25 mouse cellular contexts compared by ENCODE assay signal in the genomic region with DNA sequence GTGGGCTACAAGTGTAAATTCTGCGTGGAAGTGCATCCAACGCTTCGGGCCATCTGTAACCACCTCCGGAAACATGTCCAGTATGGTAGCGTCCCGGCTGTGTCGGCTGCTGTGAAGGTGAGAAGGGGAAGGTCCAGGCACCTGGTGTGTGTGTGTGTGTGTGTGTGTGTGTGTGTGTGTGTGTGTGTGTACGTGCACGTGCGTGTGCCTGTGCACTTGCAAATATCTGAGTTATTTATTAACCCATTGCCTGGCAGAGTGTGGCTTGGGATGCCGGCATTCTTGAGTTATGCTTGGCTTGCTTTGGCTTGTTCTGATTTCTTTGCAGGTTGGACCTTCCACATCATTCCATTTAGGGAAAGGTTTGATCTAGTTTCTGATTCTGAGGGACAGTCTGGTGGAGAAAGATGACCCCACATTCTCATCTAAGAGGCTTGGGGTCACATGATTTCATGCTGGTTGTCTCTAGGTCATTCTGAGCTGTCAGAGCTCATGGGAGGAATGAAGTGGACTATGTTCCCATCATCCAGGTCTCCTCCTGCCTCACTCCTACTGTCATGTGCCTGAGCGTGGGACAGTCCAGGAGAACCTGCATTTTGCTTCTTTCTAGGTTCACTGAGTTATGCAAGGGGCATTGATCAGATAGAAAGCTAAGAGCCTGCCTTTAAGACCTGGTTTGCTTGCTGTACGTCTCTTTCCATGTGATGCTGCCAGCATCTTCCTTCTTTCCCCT.
DNase-seq lines count a peak whose midpoint lies in the region; ATAC-seq and TF ChIP-seq lines count a peak whose summit lies in the region.
"Had no signal": no experiment of that assay in that cellular context is flagged by ENCODE, and none has a peak within 500 bp of the region (broad histone marks: within the 10 kb centered on the region; RNA-seq: fewer than 3 reads in every experiment).

No protein-coding gene starts in this region.

- peaks cover 37% of the 10 kb centered on the region for H3K36me3 ChIP-seq in heart, embryonic 11.5 days (ENCODE audit: control insufficient read depth, insufficient read depth, low read length)
- peaks cover 64% of the 10 kb centered on the region for H3K36me3 ChIP-seq in kidney, embryonic 16.5 days (ENCODE audit: insufficient read depth, low read length)
- peaks cover 48% of the 10 kb centered on the region for H3K36me3 ChIP-seq in hindbrain, postnatal 0 days (ENCODE audit: insufficient read depth, low read length)
- H3K36me3 ChIP-seq: liver, embryonic 15.5 days had no signal

- H3K4me1 ChIP-seq in heart, embryonic 11.5 days (ENCODE audit: control insufficient read depth, insufficient read depth, low read length): no peaks in the 10 kb centered on the region
- peaks cover 10% of the 10 kb centered on the region; the same call in 1 of the 2 replicates for H3K4me1 ChIP-seq in kidney, embryonic 16.5 days (ENCODE audit: insufficient read depth, low read length)
- no peaks in the 10 kb centered on the region for H3K4me1 ChIP-seq in hindbrain, postnatal 0 days (ENCODE audit: insufficient read depth, low read length)
- H3K4me1 ChIP-seq: limb, embryonic 12.5 days; liver, embryonic 15.5 days; midbrain, embryonic 15.5 days; neural tube, embryonic 13.5 days had no signal

- no peak for TF ChIP-seq CTCF in hindbrain, postnatal 0 days (IDR thresholded peaks at IDR 0.05; ENCODE audit: low read depth)

- no peak for ATAC-seq in heart, embryonic 11.5 days (replicated peaks; ENCODE audit: insufficient number of reproducible peaks, low FRiP score, low TSS enrichment)
- peak; percentile 74 for ATAC-seq in kidney, embryonic 16.5 days (ENCODE audit: low FRiP score, low TSS enrichment)
- no peak for ATAC-seq in hindbrain, postnatal 0 days
- ATAC-seq: forebrain, embryonic 15.5 days; lung, postnatal 0 days; midbrain, embryonic 15.5 days had no signal

- no peaks in the 10 kb centered on the region for H3K9me3 ChIP-seq in heart, embryonic 11.5 days (replicated peaks; ENCODE audit: control insufficient read depth, low read length)
- no peaks in the 10 kb centered on the region for H3K9me3 ChIP-seq in kidney, embryonic 16.5 days (ENCODE audit: low read length)
- H3K9me3 ChIP-seq in hindbrain, postnatal 0 days (ENCODE audit: low read length): no peaks in the 10 kb centered on the region
- H3K9me3 ChIP-seq: embryonic facial prominence, embryonic 15.5 days; forebrain, embryonic 15.5 days; heart, embryonic 13.5 days; limb, embryonic 12.5 days; liver, embryonic 15.5 days; midbrain, embryonic 15.5 days; neural tube, embryonic 13.5 days had no signal

- H3K4me3 ChIP-seq in heart, embryonic 11.5 days (ENCODE audit: low read depth, low read length): no peak overlapping the region
- no peak overlapping the region for H3K4me3 ChIP-seq in kidney, embryonic 16.5 days (ENCODE audit: low read length)
- H3K4me3 ChIP-seq in hindbrain, postnatal 0 days (ENCODE audit: low read length): no peak overlapping the region
- H3K4me3 ChIP-seq: embryonic facial prominence, embryonic 15.5 days; forebrain, embryonic 15.5 days; heart, embryonic 13.5 days; layer of hippocampus, adult 2 months; limb, embryonic 12.5 days; liver, embryonic 15.5 days; midbrain, embryonic 15.5 days; myocyte; neural tube, embryonic 13.5 days had no signal

- no peak overlapping the region for H3K9ac ChIP-seq in heart, embryonic 11.5 days (ENCODE audit: low read depth, low read length)
- H3K9ac ChIP-seq in kidney, embryonic 16.5 days (replicated peaks; ENCODE audit: low read length): no peak overlapping the region
- no peak overlapping the region for H3K9ac ChIP-seq in hindbrain, postnatal 0 days (replicated peaks; ENCODE audit: low read length)
- H3K9ac ChIP-seq: embryonic facial prominence, embryonic 15.5 days; forebrain, embryonic 15.5 days; heart, embryonic 13.5 days; limb, embryonic 12.5 days; liver, embryonic 15.5 days; midbrain, embryonic 15.5 days; neural tube, embryonic 13.5 days had no signal

- H3K27me3 ChIP-seq in heart, embryonic 11.5 days (ENCODE audit: control insufficient read depth, insufficient read depth, low read length): no peaks in the 10 kb centered on the region
- H3K27me3 ChIP-seq in kidney, embryonic 16.5 days (ENCODE audit: insufficient read depth, low read length): no peaks in the 10 kb centered on the region
- no peaks in the 10 kb centered on the region for H3K27me3 ChIP-seq in hindbrain, postnatal 0 days (ENCODE audit: insufficient read depth, low read length)
- H3K27me3 ChIP-seq: embryonic facial prominence, embryonic 15.5 days; forebrain, embryonic 15.5 days; heart, embryonic 13.5 days; limb, embryonic 12.5 days; liver, embryonic 15.5 days; midbrain, embryonic 15.5 days; neural tube, embryonic 13.5 days had no signal

- no peak overlapping the region for H3K4me2 ChIP-seq in heart, embryonic 11.5 days
- no peak overlapping the region; the same call in 1 of the 2 replicates for H3K4me2 ChIP-seq in kidney, embryonic 16.5 days (replicated peaks; ENCODE audit: low read depth, low read length)
- no peak overlapping the region for H3K4me2 ChIP-seq in hindbrain, postnatal 0 days (ENCODE audit: low read depth, low read length)
- H3K4me2 ChIP-seq: embryonic facial prominence, embryonic 15.5 days; forebrain, embryonic 15.5 days; heart, embryonic 13.5 days; limb, embryonic 12.5 days; liver, embryonic 15.5 days; midbrain, embryonic 15.5 days; neural tube, embryonic 13.5 days had no signal

- WGBS in heart, embryonic 11.5 days (ENCODE audit: insufficient replicate concordance): 89% methylated on average over 13 of the region's 13 CpGs
- 79% methylated on average over 13 of the region's 13 CpGs for WGBS in kidney, embryonic 16.5 days
- WGBS in hindbrain, postnatal 0 days: 88% methylated on average over 12 of the region's 13 CpGs

- no peak overlapping the region for H3K27ac ChIP-seq in heart, embryonic 11.5 days (ENCODE audit: low read depth, low read length)
- H3K27ac ChIP-seq in kidney, embryonic 16.5 days (ENCODE audit: low read length): peak overlapping the region; percentile 54; the same call in 1 of the 2 replicates
- no peak overlapping the region for H3K27ac ChIP-seq in hindbrain, postnatal 0 days
- H3K27ac ChIP-seq: embryonic facial prominence, embryonic 15.5 days; forebrain, embryonic 15.5 days; heart, embryonic 13.5 days; layer of hippocampus, adult 2 months; limb, embryonic 12.5 days; liver, embryonic 15.5 days; macrophage; midbrain, embryonic 15.5 days; neural tube, embryonic 13.5 days; stomach, postnatal 0 days had no signal

- peak; percentile 64 for DNase-seq in heart, adult 11 months
- peak; percentile 63 for DNase-seq in kidney, adult 18-20 months
- DNase-seq in kidney, postnatal 4 days: peak; percentile 48 to 60
- no peak for DNase-seq in thymus, adult 18-20 months
- no peak for DNase-seq in hindbrain, postnatal 0 days (ENCODE audit: low spot score)
- DNase-seq in gastrocnemius, postnatal 14 days: no peak
- DNase-seq: adrenal gland, postnatal 25 days; cerebellum, adult 8-10 months; gastrocnemius, postnatal 10 days; heart, adult 18-20 months; heart, postnatal 14 days had no signal

- intact Hi-C loops in gastrocnemius, postnatal 14 days (cut with DNase I; ENCODE audit: low total_unique reads): no loop called here

Comparison
In these comparisons a context has a peak if more than half of its experiments do, and no peak if none do; other contexts are left out.
1. DNase-seq: peak in heart, adult 11 months (single experiment), kidney, adult 18-20 months (single experiment) and kidney, postnatal 4 days (2 of 2); none in thymus, adult 18-20 months (0 of 2), hindbrain, postnatal 0 days (single experiment) and gastrocnemius, postnatal 14 days (single experiment).